18 mouse cellular contexts compared by ENCODE assay signal in the genomic region with DNA sequence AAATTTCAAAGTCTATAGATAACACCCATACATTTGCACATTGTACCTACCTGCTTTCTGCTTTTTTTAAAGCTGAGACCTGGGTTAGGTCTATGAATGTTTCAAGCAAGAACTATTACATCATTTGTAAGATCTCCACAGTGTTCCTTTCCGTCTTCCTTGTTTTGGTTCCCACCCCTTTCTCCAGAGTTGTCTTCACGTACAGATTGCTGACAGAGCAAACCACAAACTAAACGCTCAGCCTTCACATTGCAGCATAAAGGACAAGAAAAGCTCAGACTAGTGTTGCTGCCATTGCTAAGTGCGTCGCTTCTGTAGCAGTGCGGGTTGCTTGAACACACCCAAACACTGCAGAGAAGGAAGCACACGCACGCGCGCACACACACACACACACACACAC. TPM values are rescaled to one million over a fixed set of nuclear protein-coding genes. Genes with fewer than 3 reads are reported as not detected.
DNase-seq lines count a peak whose midpoint lies in the region; ATAC-seq and TF ChIP-seq lines count a peak whose summit lies in the region.
"Had no signal": no experiment of that assay in that cellular context is flagged by ENCODE, and none has a peak within 500 bp of the region (broad histone marks: within the 10 kb centered on the region; RNA-seq: fewer than 3 reads in every experiment).

No protein-coding gene starts in this region.

- ATAC-seq in intestine, postnatal 0 days: peak; percentile 81
- no peak for ATAC-seq in intestine, embryonic 16.5 days
- no peak for ATAC-seq in neural tube, embryonic 12.5 days (ENCODE audit: low FRiP score, low read depth)
- ATAC-seq: forebrain, embryonic 15.5 days; hindbrain, embryonic 16.5 days; inflammation-experienced regulatory T-cells, adult 6 months had no signal

- no peak overlapping the region for H3K4me3 ChIP-seq in intestine, postnatal 0 days (ENCODE audit: low read depth, low read length)
- H3K4me3 ChIP-seq in intestine, embryonic 16.5 days (ENCODE audit: low read length): no peak overlapping the region
- H3K4me3 ChIP-seq in neural tube, embryonic 12.5 days: no peak overlapping the region
- H3K4me3 ChIP-seq in macrophage (ENCODE audit: inconsistent target): no peak overlapping the region
- H3K4me3 ChIP-seq: forebrain, embryonic 15.5 days; heart, embryonic 13.5 days; hindbrain, embryonic 12.5 days had no signal

- TF ChIP-seq CTCF in intestine, postnatal 0 days (IDR thresholded peaks at IDR 0.05; ENCODE audit: low read depth): no peak

- no peaks in the 10 kb centered on the region for H3K27me3 ChIP-seq in intestine, postnatal 0 days (replicated peaks; ENCODE audit: control insufficient read depth, insufficient read depth, low read length)
- no peaks in the 10 kb centered on the region for H3K27me3 ChIP-seq in intestine, embryonic 16.5 days (replicated peaks; ENCODE audit: control insufficient read depth, insufficient read depth, low read length)
- no peaks in the 10 kb centered on the region for H3K27me3 ChIP-seq in neural tube, embryonic 12.5 days (replicated peaks)
- H3K27me3 ChIP-seq: forebrain, embryonic 15.5 days; heart, embryonic 13.5 days; hindbrain, embryonic 12.5 days had no signal

- H3K9ac ChIP-seq in intestine, postnatal 0 days (ENCODE audit: low read depth, low read length): no peak overlapping the region
- no peak overlapping the region for H3K9ac ChIP-seq in intestine, embryonic 16.5 days (ENCODE audit: low read depth, low read length)
- H3K9ac ChIP-seq in neural tube, embryonic 12.5 days: 0 out of 2 replicates have a peak overlapping the region, but pooled peaks have one; percentile 2
- H3K9ac ChIP-seq: forebrain, embryonic 15.5 days; heart, embryonic 13.5 days; hindbrain, embryonic 12.5 days had no signal

- no peak for DNase-seq in neural tube, embryonic 10.5 days (ENCODE audit: extremely low spot score, low spot score)
- no peak for DNase-seq in urinary bladder, postnatal 36 days (ENCODE audit: low spot score in 2 of 2)
- no peak for DNase-seq in spleen, postnatal 36 days (ENCODE audit: low spot score in 2 of 2)
- DNase-seq: adrenal gland, adult 2 months; adrenal gland, postnatal 25 days; cerebellum, adult 8-10 months; cerebellum, postnatal 25 days; gastrocnemius, postnatal 36 days; heart, postnatal 36 days had no signal

- no peaks in the 10 kb centered on the region for H3K79me2 ChIP-seq in macrophage (ENCODE audit: inconsistent target)

- H3K27ac ChIP-seq in intestine, postnatal 0 days (ENCODE audit: low read depth, low read length): no peak overlapping the region
- H3K27ac ChIP-seq in intestine, embryonic 16.5 days (ENCODE audit: low read length): no peak overlapping the region
- H3K27ac ChIP-seq in neural tube, embryonic 12.5 days: no peak overlapping the region
- peak overlapping the region; percentile 59 for H3K27ac ChIP-seq in macrophage
- H3K27ac ChIP-seq: forebrain, embryonic 15.5 days; heart, embryonic 13.5 days; hindbrain, embryonic 12.5 days had no signal

- 47% methylated on average over 10 of the region's 10 CpGs for WGBS in intestine, postnatal 0 days
- WGBS in intestine, embryonic 16.5 days: 66% methylated on average over 10 of the region's 10 CpGs
- WGBS in neural tube, embryonic 12.5 days: 83% methylated on average over 10 of the region's 10 CpGs
- WGBS in macrophage (ENCODE audit: missing documents): 25% methylated on average over 10 of the region's 10 CpGs

- H3K9me3 ChIP-seq in intestine, postnatal 0 days (ENCODE audit: control insufficient read depth): no peaks in the 10 kb centered on the region
- H3K9me3 ChIP-seq in intestine, embryonic 16.5 days (ENCODE audit: control insufficient read depth, low read length): no peaks in the 10 kb centered on the region
- H3K9me3 ChIP-seq in neural tube, embryonic 12.5 days: no peaks in the 10 kb centered on the region
- H3K9me3 ChIP-seq: forebrain, embryonic 15.5 days; heart, embryonic 13.5 days; hindbrain, embryonic 12.5 days had no signal

- no peaks in the 10 kb centered on the region for H3K36me3 ChIP-seq in intestine, postnatal 0 days (ENCODE audit: control insufficient read depth, insufficient read depth)
- H3K36me3 ChIP-seq in intestine, embryonic 16.5 days (ENCODE audit: control insufficient read depth, insufficient read depth, low read length): no peaks in the 10 kb centered on the region
- peaks cover 3% of the 10 kb centered on the region; the same call in 1 of the 2 replicates for H3K36me3 ChIP-seq in neural tube, embryonic 12.5 days
- H3K36me3 ChIP-seq in macrophage (ENCODE audit: inconsistent target): no peaks in the 10 kb centered on the region
- H3K36me3 ChIP-seq: forebrain, embryonic 15.5 days had no signal

- no peaks in the 10 kb centered on the region for H3K4me1 ChIP-seq in intestine, postnatal 0 days (replicated peaks; ENCODE audit: control insufficient read depth, insufficient read depth, low read length)
- no peaks in the 10 kb centered on the region; the same call in 1 of the 2 replicates for H3K4me1 ChIP-seq in intestine, embryonic 16.5 days (ENCODE audit: control insufficient read depth, insufficient read depth, low read length)
- H3K4me1 ChIP-seq in neural tube, embryonic 12.5 days: no peaks in the 10 kb centered on the region
- H3K4me1 ChIP-seq: forebrain, embryonic 15.5 days; heart, embryonic 13.5 days; hindbrain, embryonic 12.5 days had no signal

- 0 out of 2 replicates have a peak overlapping the region, but pooled peaks have one; percentile 13 for H3K4me2 ChIP-seq in intestine, postnatal 0 days (replicated peaks; ENCODE audit: low read depth)
- no peak overlapping the region for H3K4me2 ChIP-seq in intestine, embryonic 16.5 days (ENCODE audit: low read depth, low read length)
- no peak overlapping the region for H3K4me2 ChIP-seq in neural tube, embryonic 12.5 days (replicated peaks)
- H3K4me2 ChIP-seq: forebrain, embryonic 15.5 days; heart, embryonic 13.5 days; hindbrain, embryonic 12.5 days had no signal

RNA-seq across cellular contexts. Expression of gene Ulk4, which starts 11.7 kb away (rescaled TPM):
- polyA plus RNA-seq in intestine, postnatal 0 days (2015; fragmentation: Nextera tagmentation; extraction: Ambion mirVana): 108 and 111 TPM in 2 replicates
- 115 and 120 TPM in 2 replicates for polyA plus RNA-seq in intestine, embryonic 16.5 days (2015; fragmentation: Nextera tagmentation; extraction: Ambion mirVana)
- polyA plus RNA-seq in neural tube, embryonic 12.5 days (2016; fragmentation: Nextera tagmentation; extraction: Ambion mirVana): 143 and 144 TPM in 2 replicates
- total RNA-seq in macrophage (2018; cell fraction: chromatin; rRNA removed): 10 to 100 TPM in 3 of 26 experiments, 1 to 10 TPM in 22, under 1 TPM in 1; 0.92 to 10.8 (median 6.6) TPM
- total RNA-seq in macrophage (2018; cell fraction: cytosol; rRNA removed): 1 to 10 TPM in 1 of 26 experiments, under 1 TPM in 25; 0.33 to 1.5 (median 0.57) TPM
- total RNA-seq in macrophage (2018; cell fraction: nucleus; rRNA removed): 1 to 10 TPM in 24 of 26 experiments, under 1 TPM in 2; 0.52 to 3.7 (median 2.2) TPM
- 0.25 to 2.2 TPM (median 1.1 TPM) in 3 replicates for polyA plus RNA-seq in macrophage (2018)

RNA-seq across cellular contexts. Expression of gene Trak1, which starts 32.0 kb away (rescaled TPM):
- 16.3 and 17.2 TPM in 2 replicates for polyA plus RNA-seq in intestine, postnatal 0 days (2015; fragmentation: Nextera tagmentation; extraction: Ambion mirVana)
- 21.7 and 23.7 TPM in 2 replicates for polyA plus RNA-seq in intestine, embryonic 16.5 days (2015; fragmentation: Nextera tagmentation; extraction: Ambion mirVana)
- polyA plus RNA-seq in neural tube, embryonic 12.5 days (2016; fragmentation: Nextera tagmentation; extraction: Ambion mirVana): 40.7 and 41.7 TPM in 2 replicates
- 100 to 1,000 TPM; 175 to 281 (median 222) TPM for total RNA-seq in macrophage (2018; cell fraction: chromatin; rRNA removed)
- total RNA-seq in macrophage (2018; cell fraction: cytosol; rRNA removed): 10 to 100 TPM; 48.6 to 71.4 (median 54.7) TPM
- total RNA-seq in macrophage (2018; cell fraction: nucleus; rRNA removed): 100 to 1,000 TPM in 25 of 26 experiments, 10 to 100 TPM in 1; 94.9 to 207 (median 141) TPM
- polyA plus RNA-seq in macrophage (2018): 30.9 to 32.9 TPM (median 32.9 TPM) in 3 replicates

Comparison
In these comparisons a context has a peak if more than half of its experiments do, and no peak if none do; other contexts are left out.
1. RNA of gene Ulk4, which starts 11.7 kb away (polyA plus RNA-seq): 143 to 144 TPM in neural tube, embryonic 12.5 days, 115 to 120 TPM in intestine, embryonic 16.5 days and 108 to 111 TPM in intestine, postnatal 0 days; 0.25 to 2.2 TPM in macrophage; every median in the first group is over 10 times any median in the second.